Mouse (Mus musculus): ENCODE data around the gene Nt5m. TPM values are rescaled to one million over a fixed set of nuclear protein-coding genes. Genes with fewer than 3 reads are reported as not detected.

The Nt5m gene
- polyA plus RNA-seq, 2 experiments: 8.9 to 10.6 TPM

DNA sequence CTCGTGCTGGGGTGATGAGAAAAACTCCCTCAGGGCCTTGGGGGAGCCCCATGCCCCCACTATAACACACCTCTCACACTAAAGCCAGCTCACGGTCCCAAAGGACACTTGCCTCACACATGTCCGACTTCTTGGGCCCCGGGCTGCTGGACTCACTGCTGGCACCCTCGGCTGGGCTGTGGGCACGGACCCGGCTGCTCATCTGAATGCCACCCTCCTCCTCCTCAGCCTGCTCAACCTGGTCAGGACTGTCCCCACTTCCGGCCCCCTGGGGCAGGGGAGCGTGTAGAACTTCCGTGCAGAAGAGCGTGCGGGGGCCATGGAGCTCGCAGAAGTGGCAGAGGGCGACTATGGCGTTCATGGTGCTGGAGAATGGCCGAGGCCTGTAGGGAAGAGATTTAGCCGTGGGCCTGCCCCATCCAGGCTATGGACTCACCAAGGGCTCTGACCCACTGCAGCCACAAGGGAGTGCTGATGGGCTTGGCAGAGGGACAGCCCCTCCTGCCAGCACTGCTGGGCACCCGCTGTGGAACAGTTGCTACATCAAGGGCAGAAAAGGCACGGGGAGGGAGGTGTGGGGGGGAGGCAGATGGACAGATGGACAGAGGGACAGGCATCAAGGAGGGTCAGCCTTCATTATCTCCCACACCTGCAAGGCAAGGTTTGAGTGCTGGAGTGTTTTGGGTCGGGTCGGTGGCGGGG, 34.7 kb upstream of the Nt5m start:
- Histone ChIP-seq H3K27ac (no peak overlapping the region), H3K4me1 (replicated peaks; ENCODE audit: control insufficient read depth in 2 of 2, insufficient read depth in 2 of 2, low read length in 1 of 2) (peaks cover 7% of the 10 kb centered on the region in 2 experiments), H3K4me3 (ENCODE audit: insufficient read depth in 1 of 2, low read depth in 2 of 2, low read length in 2 of 2) (no peak overlapping the region), H3K27me3 (ENCODE audit: control insufficient read depth, insufficient read depth, low read length) (no peaks in the 10 kb centered on the region), H3K4me2 (ENCODE audit: low read depth) (no peak overlapping the region), H3K36me3 (replicated peaks; ENCODE audit: control insufficient read depth, insufficient read depth, low read depth) (peaks cover 15% of the 10 kb centered on the region), H3K9me3 (ENCODE audit: control insufficient read depth, low read length) (no peaks in the 10 kb centered on the region), H3K9ac (replicated peaks) (no peak overlapping the region)
- WGBS (ENCODE audit: insufficient replicate concordance): 87% methylated on average over 22 of the region's 22 CpGs
- no peak for DNase-seq (ENCODE audit: low read depth in 3 of 3, low spot score in 3 of 3)
- ATAC-seq (ENCODE audit: insufficient read depth): no peak
- TF ChIP-seq EP300 (IDR thresholded peaks at IDR 0.05; ENCODE audit: low read depth) (no peak), CTCF (IDR thresholded peaks at IDR 0.05; ENCODE audit: low read depth) (no peak)

DNA sequence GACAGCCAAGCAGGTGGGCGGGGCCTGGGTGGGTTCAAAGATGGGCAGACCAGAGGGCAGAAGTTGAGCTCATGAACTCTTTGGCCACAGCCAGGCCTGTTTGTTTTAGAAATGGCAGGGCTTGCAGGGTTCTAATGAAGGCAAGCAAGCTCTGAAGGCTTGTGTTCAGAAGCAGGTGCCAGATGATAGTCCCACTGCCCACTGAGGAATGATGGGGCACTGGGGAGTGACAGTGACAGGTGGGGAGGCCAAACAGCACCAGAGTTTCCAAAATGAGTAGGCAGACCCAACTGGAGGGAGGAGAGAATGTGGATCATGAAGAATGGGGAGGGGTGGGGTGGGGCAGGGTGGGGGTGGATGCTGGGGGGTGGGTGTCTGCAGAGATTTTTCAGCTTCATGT, 34.0 kb upstream of the Nt5m start:
- Histone ChIP-seq H3K9me3 (ENCODE audit: control insufficient read depth, low read length) (no peaks in the 10 kb centered on the region), H3K27me3 (ENCODE audit: control insufficient read depth, insufficient read depth, low read length) (no peaks in the 10 kb centered on the region), H3K4me1 (replicated peaks; ENCODE audit: control insufficient read depth in 2 of 2, insufficient read depth in 2 of 2, low read length in 1 of 2) (peaks cover 7% of the 10 kb centered on the region in 2 experiments), H3K4me2 (ENCODE audit: low read depth) (no peak overlapping the region), H3K9ac (replicated peaks) (no peak overlapping the region), H3K4me3 (ENCODE audit: insufficient read depth in 1 of 2, low read depth in 2 of 2, low read length in 2 of 2) (no peak overlapping the region), H3K36me3 (replicated peaks; ENCODE audit: control insufficient read depth, insufficient read depth, low read depth) (peaks cover 15% of the 10 kb centered on the region), H3K27ac (no peak overlapping the region)
- DNase-seq (ENCODE audit: low read depth in 3 of 3, low spot score in 3 of 3): no peak
- WGBS (ENCODE audit: insufficient replicate concordance): 63% methylated on average over 1 of the region's 1 CpGs
- TF ChIP-seq EP300 (IDR thresholded peaks at IDR 0.05; ENCODE audit: low read depth) (no peak), CTCF (IDR thresholded peaks at IDR 0.05; ENCODE audit: low read depth) (no peak)
- ATAC-seq (ENCODE audit: insufficient read depth): no peak

DNA sequence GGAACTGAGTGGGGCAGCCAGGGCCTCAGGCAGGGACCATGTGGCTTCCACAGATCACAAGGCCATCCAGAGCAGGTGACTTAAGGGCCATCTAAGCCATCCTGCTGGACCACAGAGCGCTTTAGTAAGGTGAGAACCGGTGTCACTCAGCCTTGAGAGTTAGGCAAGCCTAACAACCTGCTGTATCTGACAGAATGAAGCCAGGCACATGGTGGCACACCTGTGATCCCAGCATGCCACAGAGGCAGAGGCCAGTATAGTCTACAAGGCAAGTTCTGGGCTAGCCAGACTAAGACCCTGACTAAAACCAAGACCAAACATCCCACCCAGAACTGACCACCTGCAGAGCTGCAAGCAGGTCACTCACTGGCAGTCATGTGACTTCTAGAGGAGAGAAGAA, 33.6 kb upstream of the Nt5m start:
- Histone ChIP-seq H3K36me3 (replicated peaks; ENCODE audit: control insufficient read depth, insufficient read depth, low read depth) (peaks cover 15% of the 10 kb centered on the region), H3K4me1 (replicated peaks; ENCODE audit: control insufficient read depth in 2 of 2, insufficient read depth in 2 of 2, low read length in 1 of 2) (peaks cover 7 to 10% of the 10 kb centered on the region in 2 experiments), H3K4me3 (ENCODE audit: insufficient read depth in 1 of 2, low read depth in 2 of 2, low read length in 2 of 2) (no peak overlapping the region), H3K4me2 (ENCODE audit: low read depth) (no peak overlapping the region), H3K27me3 (ENCODE audit: control insufficient read depth, insufficient read depth, low read length) (no peaks in the 10 kb centered on the region), H3K27ac (no peak overlapping the region), H3K9me3 (ENCODE audit: control insufficient read depth, low read length) (no peaks in the 10 kb centered on the region), H3K9ac (replicated peaks) (no peak overlapping the region)
- ATAC-seq (ENCODE audit: insufficient read depth) (no peak), DNase-seq (ENCODE audit: low read depth in 3 of 3, low spot score in 3 of 3) (no peak)
- TF ChIP-seq CTCF (IDR thresholded peaks at IDR 0.05; ENCODE audit: low read depth): no peak
- TF ChIP-seq EP300 (IDR thresholded peaks at IDR 0.05; ENCODE audit: low read depth): no peak
- WGBS (ENCODE audit: insufficient replicate concordance): 91% methylated on average over 2 of the region's 2 CpGs

DNA sequence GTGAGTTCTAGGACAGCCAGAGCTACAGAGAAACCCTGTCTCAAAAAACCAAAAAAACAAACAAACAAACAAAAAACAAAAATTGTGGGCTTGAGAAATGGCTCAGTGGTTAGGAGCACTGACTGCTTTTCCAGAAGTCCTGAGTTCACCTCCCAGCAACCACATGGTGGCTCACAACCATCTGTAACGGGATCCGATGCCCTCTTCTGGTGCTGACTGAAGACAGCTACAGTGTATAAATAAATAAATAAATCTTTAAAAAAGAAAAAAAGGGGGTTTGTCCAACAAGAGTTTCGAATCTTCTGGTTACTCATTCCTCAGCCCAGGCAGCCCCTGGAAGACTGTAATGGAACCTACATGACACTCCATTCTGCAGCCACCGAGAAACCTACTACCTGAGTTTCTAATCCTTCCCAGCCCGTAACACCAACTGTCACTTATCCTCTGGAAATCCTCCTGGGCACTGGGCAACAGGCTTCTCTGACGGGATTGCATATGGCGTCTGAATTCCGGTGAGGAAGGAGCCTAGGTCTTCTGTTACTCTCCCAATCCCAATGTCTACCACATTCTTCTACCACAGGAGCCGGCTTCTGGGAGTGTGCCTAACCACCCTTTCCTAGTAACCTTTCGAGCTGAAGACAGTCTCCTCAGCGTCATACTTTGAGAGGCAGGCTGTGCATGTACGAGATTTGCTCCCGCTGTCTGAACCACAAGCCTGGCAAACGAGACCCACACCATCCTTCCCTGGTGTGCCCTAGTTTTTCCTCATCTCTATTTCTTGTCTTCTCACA, 30.9 kb upstream of the Nt5m start:
- Histone ChIP-seq H3K27ac (peak overlapping the region; percentile 87), H3K36me3 (replicated peaks; ENCODE audit: control insufficient read depth, insufficient read depth, low read depth) (peaks cover 7% of the 10 kb centered on the region), H3K9ac (replicated peaks) (peak overlapping the region; percentile 96), H3K4me1 (replicated peaks; ENCODE audit: control insufficient read depth in 2 of 2, insufficient read depth in 2 of 2, low read length in 1 of 2) (peaks cover 12% of the 10 kb centered on the region in 2 experiments), H3K27me3 (ENCODE audit: control insufficient read depth, insufficient read depth, low read length) (no peaks in the 10 kb centered on the region), H3K4me2 (ENCODE audit: low read depth) (peak overlapping the region; percentile 89), H3K4me3 (ENCODE audit: insufficient read depth in 1 of 2, low read depth in 2 of 2, low read length in 2 of 2) (peak overlapping the region; percentile 72 to 73), H3K9me3 (ENCODE audit: control insufficient read depth, low read length) (no peaks in the 10 kb centered on the region)
- WGBS (ENCODE audit: insufficient replicate concordance): 62% methylated on average over 14 of the region's 14 CpGs
- no peak for TF ChIP-seq EP300 (IDR thresholded peaks at IDR 0.05; ENCODE audit: low read depth)
- TF ChIP-seq CTCF (IDR thresholded peaks at IDR 0.05; ENCODE audit: low read depth): no peak
- ATAC-seq (ENCODE audit: insufficient read depth) (no peak), DNase-seq (ENCODE audit: low read depth in 3 of 3, low spot score in 3 of 3) (no peak)

DNA sequence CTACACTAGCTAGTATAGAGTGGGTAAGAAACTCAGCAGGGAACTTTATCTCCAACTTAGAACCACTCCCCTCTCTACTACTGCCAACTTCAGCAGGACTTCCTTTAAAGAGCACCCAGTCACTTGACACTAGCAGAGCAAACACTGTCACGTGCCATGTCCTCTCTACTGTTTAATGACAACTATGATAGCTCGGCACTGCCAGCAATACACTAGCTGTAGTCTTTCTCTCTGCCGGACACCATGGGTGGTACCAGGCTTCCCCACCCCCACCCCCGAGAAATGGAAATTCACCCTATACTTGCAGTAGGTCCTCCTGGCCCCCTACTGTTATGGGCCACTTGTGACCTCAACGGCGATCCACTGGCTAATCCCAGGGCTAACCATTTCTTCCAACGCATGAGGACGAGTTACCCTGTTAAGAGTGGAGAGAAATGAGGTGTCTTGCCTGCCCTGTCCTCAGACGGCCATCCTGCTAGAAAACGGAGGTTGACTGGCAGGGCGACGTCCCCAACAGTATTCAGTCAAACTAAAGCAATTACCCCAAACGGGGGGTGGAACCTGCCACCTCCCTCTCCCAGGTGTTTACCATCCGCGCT, 30.1 kb upstream of the Nt5m start:
- Histone ChIP-seq H3K4me3 (ENCODE audit: insufficient read depth in 1 of 2, low read depth in 2 of 2, low read length in 2 of 2) (peak overlapping the region; percentile 72 to 73), H3K27me3 (ENCODE audit: control insufficient read depth, insufficient read depth, low read length) (no peaks in the 10 kb centered on the region), H3K4me2 (ENCODE audit: low read depth) (peak overlapping the region; percentile 89), H3K4me1 (replicated peaks; ENCODE audit: control insufficient read depth in 2 of 2, insufficient read depth in 2 of 2, low read length in 1 of 2) (peaks cover 12% of the 10 kb centered on the region in 2 experiments), H3K36me3 (replicated peaks; ENCODE audit: control insufficient read depth, insufficient read depth, low read depth) (peaks cover 7% of the 10 kb centered on the region), H3K9ac (replicated peaks) (peak overlapping the region; percentile 96), H3K27ac (peak overlapping the region; percentile 87), H3K9me3 (ENCODE audit: control insufficient read depth, low read length) (no peaks in the 10 kb centered on the region)
- peak; percentile 51 for ATAC-seq (ENCODE audit: insufficient read depth)
- under 1% methylated on average over 15 of the region's 15 CpGs for WGBS (ENCODE audit: insufficient replicate concordance)
- DNase-seq (ENCODE audit: low read depth in 3 of 3, low spot score in 3 of 3): peak; percentile 55 to 70 (median 55)
- TF ChIP-seq EP300 (IDR thresholded peaks at IDR 0.05; ENCODE audit: low read depth) (no peak), CTCF (IDR thresholded peaks at IDR 0.05; ENCODE audit: low read depth) (no peak)

Data from liver, embryonic 14.5 days (tissue).